Mouse (Mus musculus) mouse embryonic stem cell (cell line): ENCODE measurements around the gene Slc35f5.

Experiments
- in situ Hi-C, 2 experiments: fragments of 300-500 bp; cut with MboI; formaldehyde crosslinking; loops; 1 replicate in 1 of 2; 3 replicates in 1 of 2; pipeline ENCODE4 v1.14.3; 2019 to 2020; ENCODE audit warnings: low sequenced_read_pairs in 2 of 2, low pct_unique_long_range_greater_than_20kb in 1 of 2, mixed read lengths in 1 of 2; ENCODE audit not compliant: unreplicated experiment in 1 of 2

Slc35f5 gene

GRCm38 (mm10) chr1:125561206-125561605 is 811 bp downstream of the Slc35f5 start:
- in situ Hi-C loops: loop anchor here in 1 of 2 experiments (10.0 kb wide), 1 partner anchor 176 kb away; no protein-coding TSS in a partner anchor

GRCm38 (mm10) chr1:125561841-125562240 is 1.4 kb downstream of the Slc35f5 start:
- in situ Hi-C loops: loop anchor here in 1 of 2 experiments (10.0 kb wide), 1 partner anchor 177 kb away; no protein-coding TSS in a partner anchor

GRCm38 (mm10) chr1:125568126-125568525 is 7.7 kb downstream of the Slc35f5 start:
- in situ Hi-C loops: loop anchor here in 1 of 2 experiments (10.0 kb wide), 1 partner anchor 183 kb away; no protein-coding TSS in a partner anchor

- in situ Hi-C loops: no loop called here
These were observed 13.8 kb downstream of the Slc35f5 start for GRCm38 (mm10) chr1:125574219-125574618.

- in situ Hi-C loops: no loop called here
These were observed 15.2 kb downstream of the Slc35f5 start for GRCm38 (mm10) chr1:125575458-125576114.

- in situ Hi-C loops: no loop called here
These were observed 16.6 kb downstream of the Slc35f5 start for GRCm38 (mm10) chr1:125576965-125577364.

GRCm38 (mm10) chr1:125578091-125578490 is 17.7 kb downstream of the Slc35f5 start:
- in situ Hi-C loops: no loop called here

GRCm38 (mm10) chr1:125581134-125581533 is 20.7 kb downstream of the Slc35f5 start:
- in situ Hi-C loops: loop anchor here in 1 of 2 experiments (10.0 kb wide), 1 partner anchor 206 kb away; no protein-coding TSS in a partner anchor

- in situ Hi-C loops: no loop called here
These were observed 43.2 kb downstream of the Slc35f5 start for GRCm38 (mm10) chr1:125603620-125604019.

GRCm38 (mm10) chr1:125607087-125607803 is 46.9 kb downstream of the Slc35f5 start:
- in situ Hi-C loops: no loop called here

- in situ Hi-C loops: no loop called here
These were observed 64.1 kb downstream of the Slc35f5 start for GRCm38 (mm10) chr1:125624376-125625076.

- in situ Hi-C loops: no loop called here
These were observed 79.3 kb downstream of the Slc35f5 start for GRCm38 (mm10) chr1:125639501-125640253.

- in situ Hi-C loops: no loop called here
These were observed 83.2 kb downstream of the Slc35f5 start for GRCm38 (mm10) chr1:125643643-125644042.
